Mouse (Mus musculus) erythroid progenitor cell, adult 5-6 weeks (primary cell): ENCODE results near the gene Fbxw9. TPM values are rescaled to one million over a fixed set of nuclear protein-coding genes. Genes with fewer than 3 reads are reported as not detected.

Source experiments
- ATAC-seq: replicated peaks from 2 replicates; pipeline ENCODE4 v1.8.0; 2016; ENCODE audit warnings: moderate number of reproducible peaks, mild to moderate bottlenecking, moderate TSS enrichment, inconsistent platforms; ENCODE audit not compliant: poor library complexity, low FRiP score, severe bottlenecking
- total RNA-seq, 2 experiments: library from RNA; stranded (forward) in 1 of 2; stranded (reverse) in 1 of 2; fragments of 150-400 nt in 1 of 2; fragments of 186-747, 209-891 nt in 1 of 2; gene quantifications; 2 replicates each; pipeline versions ENCODE4 v1.2.3 to v1.2.4; 2015 to 2017; ENCODE audit warnings: low replicate concordance in 2 of 2

The Fbxw9 gene
- total RNA-seq (2015; ENCODE audit: low replicate concordance), result 4.3 and 10.5 TPM in 2 replicates
- 1.4 and 2.8 TPM in 2 replicates for total RNA-seq (2017; ENCODE audit: low replicate concordance)

DNA sequence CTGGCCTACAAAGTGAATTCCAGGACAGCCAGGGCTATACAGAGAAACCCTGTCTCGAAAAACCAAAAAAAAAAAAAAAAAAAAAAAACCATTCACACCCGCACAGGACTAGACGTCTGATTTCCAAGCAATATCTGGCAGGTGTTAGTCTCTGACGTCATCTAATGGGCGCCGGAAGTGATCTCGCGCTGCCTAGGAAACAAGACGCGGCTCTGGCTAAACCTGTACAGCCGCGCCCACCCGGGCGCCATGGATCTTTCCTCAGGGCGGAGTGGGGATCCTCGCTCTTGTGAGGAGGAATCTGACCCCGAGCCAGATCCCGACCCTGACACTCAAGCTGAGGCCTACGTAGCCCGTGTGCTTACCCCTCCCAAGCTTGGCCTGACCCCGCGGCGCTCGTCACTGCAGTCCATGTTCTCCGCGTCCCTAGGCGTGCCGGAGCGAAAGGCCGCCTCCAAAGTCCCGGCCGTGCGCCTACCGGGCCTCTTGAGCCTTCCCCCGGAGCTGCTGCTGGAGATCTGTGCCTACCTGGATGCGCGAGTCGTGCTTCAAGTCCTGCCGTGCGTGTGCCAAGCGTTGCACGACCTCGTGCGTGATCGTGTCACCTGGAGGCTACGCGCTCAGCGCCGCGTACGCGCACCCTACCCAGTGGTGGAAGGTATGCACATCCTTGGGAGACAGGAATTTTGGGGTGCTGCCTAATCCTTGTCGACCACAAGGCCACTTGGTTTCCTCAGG is at the start of gene Fbxw9:
Fbxw9 (plus strand) TSS at position 177 of the 738 bp plus-strand sequence.
- ATAC-seq, result peak; percentile 88

DNA sequence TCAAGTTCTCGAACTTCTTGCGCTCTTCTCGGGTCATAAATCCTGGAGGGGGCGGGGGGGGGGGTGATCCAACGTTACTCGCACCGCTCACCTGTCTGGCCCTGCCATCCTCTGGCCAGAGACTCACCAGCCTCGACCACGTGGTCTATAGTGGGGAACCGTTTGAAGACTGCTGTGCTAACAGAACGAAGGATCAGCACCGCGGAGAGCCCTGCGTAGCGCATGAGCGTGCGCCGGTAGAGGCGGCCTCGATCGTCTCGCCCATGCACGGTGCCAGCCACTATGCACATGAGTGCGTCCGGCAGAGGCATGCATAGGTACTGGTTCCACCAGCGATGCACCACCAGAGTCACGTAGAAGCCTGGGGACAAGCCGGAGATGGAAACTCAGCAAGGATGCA is 48.6 kb upstream of the Fbxw9 start:
- ATAC-seq, result no peak

DNA sequence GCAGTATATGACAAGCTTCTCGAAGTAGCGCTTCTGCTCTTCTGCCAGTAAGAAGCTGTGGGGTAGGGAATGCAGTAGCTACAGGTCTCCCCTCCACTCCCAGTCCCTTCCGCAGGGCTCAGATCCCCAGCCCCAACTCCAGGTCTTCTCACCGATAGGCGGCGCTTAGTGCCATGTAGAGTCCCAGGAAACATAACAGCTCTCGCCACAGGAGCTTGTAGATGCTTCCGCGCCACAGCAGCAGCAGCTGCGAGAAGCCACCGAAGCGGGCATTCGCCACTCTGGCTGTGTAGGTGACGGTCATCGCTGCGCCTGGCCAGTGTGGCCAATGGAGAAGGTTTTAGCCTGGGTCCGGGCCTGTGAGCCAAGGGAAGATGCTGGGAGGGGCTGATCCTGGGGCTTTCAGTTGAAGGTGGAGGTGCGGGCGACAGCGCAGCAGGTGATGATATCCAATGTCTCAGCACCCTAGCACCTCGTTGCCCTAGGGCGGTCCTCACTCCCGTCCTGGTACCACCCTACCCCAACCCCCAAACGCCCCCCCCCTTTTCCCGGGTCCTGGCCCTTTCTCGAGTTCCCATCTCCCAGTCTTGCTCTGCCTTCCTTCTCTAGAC is 46.5 kb upstream of the Fbxw9 start:
- ATAC-seq, result peak; percentile 65; the same call in 1 of the 2 replicates

DNA sequence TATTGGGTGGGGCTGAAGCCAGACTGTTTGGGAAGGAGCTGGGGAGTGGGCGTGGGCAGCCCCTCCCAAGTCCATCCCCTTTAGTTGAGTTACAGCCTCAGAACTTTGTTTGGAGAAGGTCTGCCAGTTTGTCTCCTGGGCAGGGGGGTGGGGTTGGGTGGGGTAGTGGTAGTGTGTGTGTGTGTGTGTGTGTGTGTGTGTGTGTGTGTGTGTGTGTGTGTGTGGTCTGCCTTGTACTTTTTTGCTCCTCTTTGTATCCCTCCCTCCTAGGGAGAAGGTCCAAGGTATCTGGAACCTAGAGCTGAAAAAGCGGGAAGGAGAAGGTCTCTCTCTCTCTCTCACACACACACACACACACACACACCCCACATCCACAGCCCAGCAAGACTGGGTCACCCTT is 45.4 kb upstream of the Fbxw9 start, which contains the start of gene Best2:
Best2 (minus strand) TSS at position 101 of the 400 bp plus-strand sequence.
- ATAC-seq, result no peak

DNA sequence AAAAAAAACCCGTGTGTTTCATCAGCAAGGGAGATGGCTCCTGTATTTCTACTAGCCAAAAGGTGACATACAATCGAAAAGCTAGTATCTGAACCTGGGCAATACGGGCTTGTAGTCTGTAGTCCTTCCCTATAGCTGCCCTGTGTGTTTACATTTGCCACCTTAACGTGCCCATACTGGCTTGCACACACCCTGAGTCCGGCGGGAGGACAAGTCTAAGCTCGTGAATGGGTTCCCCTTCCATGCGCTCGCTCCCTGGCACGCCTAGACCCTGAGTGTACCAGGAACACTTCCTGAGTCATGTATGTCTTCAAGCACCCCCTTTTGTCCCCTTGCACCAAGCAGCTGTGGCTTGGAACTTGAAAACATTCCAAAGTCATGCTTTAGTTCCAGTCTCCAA is 43.1 kb upstream of the Fbxw9 start:
- ATAC-seq, result no peak

DNA sequence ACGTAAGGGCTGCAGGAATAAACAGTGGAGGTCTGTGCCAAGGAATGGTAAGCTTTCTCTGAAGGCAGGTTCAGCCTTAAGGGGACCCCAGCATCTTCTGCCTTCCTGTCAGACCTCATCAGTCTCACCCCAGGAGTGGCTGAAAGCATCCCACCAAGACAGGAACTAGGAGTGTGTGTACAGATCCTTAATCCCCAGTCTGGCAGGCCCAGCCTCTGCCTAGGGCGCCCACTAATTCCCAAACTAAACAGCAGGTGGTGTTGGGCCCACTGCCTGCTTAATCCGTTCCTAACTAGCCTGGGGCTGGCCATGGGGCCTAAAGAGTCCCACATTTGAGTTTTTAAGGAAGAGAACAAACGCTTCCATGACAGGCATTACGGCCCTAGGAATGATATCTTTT is 42.6 kb upstream of the Fbxw9 start:
- no peak for ATAC-seq

DNA sequence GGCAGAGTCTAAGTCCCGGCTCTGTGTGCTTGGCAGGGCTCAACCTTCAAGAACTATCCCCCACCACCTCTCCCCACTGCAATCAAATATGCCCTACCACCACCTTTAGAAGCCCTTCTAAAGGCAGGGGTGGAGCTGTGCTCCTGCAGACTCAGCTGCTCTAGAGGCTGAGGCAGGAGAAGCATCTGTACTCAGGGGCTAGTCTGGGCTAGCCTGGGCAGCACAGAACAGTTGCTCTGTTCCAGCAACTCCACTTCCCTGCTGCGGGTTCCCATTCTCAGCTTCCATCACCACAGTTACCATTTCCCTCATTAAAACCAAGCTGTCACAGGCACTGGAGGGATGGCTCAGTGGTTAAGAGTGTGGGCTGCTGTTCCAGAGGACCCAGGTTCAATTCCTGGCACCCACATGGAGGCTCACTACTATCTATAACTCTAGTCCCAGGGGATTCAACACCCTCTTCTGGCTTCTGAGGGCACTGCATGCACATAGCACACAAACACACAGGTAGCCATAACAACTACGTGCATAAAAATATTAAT is 38.3 kb upstream of the Fbxw9 start:
- ATAC-seq, result no peak

DNA sequence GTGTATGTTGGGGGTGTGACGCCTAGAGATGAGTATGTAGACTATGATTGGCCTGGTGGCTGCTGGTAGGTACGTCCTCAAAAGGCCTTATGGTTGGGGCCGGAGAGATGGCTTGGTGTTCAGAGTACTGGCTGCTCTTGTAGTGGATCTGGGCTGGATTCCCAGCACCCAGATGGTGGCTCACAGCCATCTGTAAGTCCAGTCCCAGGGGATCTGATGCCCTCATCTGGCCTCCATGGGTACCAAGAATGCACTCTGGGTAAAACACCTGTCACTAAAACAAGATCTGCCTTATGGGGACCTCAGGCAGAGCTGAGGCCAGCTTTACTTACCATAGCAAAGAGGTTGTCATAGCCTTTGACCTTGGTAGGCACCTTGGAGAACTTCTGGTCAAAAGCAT is 36.0 kb upstream of the Fbxw9 start:
- no peak for ATAC-seq

DNA sequence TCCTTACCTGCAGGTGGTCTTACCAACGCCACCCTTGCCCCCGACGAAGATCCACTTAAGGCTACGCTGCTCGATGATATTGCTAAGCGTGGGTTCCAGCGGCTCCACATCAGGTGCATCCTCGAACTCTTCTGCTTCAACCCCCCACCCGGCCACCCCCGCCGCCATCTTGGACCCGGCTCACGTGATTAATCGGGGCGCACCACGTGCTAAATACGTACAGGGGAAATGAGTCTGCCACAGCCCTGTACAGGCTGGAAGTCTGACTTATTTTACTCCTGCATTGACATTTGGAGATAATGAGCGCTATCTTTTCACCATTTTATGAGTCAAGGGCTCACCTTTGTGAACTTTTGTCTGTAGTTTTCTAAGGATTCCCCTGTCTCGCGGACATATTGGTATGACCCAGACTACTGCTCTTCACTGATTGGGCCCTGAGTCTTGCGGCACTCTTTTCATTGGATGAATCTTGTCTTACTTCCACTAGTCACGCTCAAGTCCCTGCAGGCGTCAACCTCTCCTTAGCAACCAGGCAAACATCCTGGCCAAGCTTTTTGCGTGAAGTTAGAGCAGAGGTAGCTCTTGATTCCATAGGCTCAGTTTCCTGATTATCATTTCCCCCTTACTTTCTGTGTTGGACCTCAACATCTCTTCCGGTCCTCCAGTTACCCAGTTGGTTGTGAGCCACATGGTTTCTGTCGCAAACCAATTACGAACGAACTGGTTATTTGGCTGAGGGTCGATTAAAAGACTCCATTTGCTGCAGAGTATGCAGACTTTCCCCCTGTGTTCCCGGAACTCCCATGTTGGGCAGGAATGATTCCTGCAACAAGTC is 34.5 kb upstream of the Fbxw9 start, which contains the start of gene Asna1:
Asna1 (minus strand) TSS at position 184 of the 835 bp plus-strand sequence.
- ATAC-seq, result peak; percentile 85

DNA sequence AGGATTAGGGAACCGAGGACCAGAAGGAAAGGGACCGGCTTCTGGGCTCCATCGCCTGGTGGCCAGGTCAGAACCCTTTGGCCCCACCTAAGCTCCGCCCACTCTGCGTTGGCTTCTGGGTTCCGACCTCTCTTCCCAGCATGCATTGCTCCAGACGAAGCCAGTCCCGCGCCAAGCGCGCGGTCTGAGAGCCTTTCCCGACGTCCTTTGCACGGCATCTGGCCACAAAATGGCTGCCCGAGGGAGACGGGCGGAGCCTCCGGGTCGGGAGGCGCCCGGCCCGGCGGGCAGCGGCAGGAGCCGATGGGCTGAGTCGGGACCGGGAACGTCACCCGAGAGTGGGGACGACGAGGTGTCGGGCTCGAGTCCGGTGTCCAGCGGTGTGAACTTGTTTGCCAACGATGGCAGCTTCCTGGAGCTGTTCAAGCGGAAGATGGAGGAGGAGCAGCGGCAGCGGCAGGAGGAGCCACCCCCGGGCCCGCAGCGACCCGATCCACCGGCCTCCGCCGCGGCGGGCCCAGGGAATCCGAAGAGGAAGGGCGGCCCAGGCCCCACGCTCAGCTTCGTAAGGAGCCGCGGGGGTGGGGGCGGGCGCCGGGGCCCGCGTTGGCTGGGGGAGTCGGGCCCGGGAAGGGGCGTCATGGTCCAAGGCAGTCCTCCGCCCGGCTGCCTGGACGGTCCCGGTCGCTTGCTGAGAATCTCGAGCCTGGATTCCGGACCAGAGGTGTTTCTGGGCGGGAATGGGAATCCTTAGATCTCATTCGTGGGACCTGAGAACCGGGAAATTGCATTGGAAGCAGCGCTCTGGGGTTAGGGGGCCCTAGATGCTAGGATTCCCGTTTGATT is 33.0 kb upstream of the Fbxw9 start, which contains the start of gene Trir:
Trir (plus strand) TSS at position 154 of the 846 bp plus-strand sequence.
- peak; percentile 78 for ATAC-seq

DNA sequence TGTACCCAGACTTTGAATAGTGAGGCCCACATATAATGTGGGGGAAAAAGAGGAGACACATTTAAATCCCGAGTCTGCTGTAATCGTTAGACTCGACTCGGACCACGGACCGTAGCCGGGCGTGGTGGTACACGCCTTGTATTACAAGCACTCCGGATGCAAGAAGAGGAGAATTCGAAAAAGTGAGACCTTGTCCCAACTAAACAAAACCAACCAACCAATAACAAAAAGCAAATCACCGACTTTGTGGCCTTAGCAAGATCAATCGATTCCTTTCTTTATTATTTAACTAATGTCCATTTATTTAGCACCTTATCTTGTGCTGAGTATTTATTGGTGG is 32.4 kb upstream of the Fbxw9 start:
- ATAC-seq, result no peak

DNA sequence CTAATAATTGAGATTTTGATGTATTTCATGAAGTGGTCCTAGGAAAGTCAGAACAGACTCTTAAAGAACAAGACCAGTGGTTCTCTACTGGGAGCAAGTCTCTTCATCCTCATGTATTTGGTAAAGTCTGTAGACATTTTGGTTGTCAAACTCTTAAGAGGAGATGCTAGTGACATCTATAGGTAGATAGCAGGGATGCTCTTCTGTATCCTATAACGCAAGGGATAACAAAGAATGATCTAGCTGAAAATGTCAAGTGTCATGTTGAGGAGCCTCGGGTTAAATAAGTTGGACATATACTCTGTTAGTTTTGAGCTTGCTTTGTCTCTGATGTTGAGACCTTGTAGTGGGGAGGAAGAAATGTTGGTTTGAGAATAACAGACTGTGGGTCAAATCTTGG is 31.9 kb upstream of the Fbxw9 start:
- ATAC-seq, result no peak

DNA sequence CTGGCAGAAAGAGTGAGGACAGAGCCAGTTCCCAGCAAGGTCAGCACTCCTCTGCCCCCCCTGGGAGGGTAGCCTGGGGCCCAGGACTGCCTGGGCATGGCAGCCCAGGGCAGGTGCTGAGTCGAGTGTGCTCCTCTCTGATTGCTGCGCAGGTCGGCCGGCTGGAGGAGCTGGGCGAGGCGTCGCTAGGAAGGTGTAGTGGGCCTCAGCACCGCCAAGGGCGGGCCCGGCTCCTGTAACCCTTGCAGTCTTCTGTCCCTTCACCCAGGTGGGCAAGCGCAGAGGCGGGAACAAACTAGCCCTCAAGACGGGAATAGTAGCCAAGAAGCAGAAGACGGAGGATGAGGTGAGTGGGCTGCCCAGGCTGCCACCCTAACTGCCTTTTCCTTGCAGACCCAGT is 30.6 kb upstream of the Fbxw9 start:
- ATAC-seq, result no peak

DNA sequence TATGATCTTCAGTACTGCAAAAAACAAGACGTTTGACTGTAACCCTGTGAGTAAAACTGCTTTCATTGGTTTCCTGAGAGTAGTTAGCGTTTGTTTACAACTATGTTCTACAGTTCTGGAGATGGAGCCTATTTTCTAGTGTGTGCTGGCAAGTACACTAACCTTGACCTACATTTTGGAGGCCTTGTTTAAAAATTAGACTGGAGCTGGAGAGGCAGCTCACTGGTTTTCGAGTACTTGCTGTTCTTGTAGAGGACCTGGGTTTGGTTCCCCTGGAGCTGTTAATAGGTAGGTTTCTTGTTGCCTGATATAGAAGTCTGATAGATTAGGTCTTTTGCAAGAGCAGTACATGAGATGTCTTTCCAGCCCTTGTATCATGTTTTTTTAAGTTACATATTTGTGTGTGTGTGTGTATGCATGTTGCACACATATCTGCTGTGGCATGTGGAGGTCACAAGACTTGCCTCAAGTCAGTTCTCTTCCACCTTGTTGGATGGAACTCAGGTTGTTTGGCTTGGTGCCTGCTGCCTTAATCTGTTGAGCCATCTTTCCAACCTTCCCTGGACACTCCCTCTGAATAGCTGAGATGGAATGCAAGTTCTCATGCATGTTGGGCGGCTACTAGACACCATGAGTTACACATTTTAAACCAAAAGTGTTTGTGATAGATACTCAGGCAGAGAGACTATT is 27.1 kb upstream of the Fbxw9 start:
- no peak for ATAC-seq

DNA sequence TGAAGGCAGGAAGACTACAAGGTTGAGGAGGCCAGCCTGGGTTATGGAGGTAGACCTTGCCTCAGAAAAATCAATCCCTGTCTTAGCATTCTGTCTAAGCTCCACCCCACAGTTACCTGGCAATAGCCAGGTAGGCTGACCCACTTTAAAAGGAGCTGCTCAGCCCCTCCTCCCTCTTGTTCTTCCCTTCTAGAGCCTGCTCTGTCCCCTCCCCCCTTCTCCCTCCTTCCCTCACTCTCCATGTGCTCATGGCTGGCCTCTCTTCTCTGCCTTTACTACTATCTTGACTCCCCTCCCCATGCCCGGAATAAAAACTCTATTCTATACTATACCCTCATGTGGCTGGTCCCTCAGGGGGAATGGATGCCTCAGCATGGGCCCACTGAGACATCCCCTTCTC is 26.0 kb upstream of the Fbxw9 start:
- ATAC-seq, result no peak

DNA sequence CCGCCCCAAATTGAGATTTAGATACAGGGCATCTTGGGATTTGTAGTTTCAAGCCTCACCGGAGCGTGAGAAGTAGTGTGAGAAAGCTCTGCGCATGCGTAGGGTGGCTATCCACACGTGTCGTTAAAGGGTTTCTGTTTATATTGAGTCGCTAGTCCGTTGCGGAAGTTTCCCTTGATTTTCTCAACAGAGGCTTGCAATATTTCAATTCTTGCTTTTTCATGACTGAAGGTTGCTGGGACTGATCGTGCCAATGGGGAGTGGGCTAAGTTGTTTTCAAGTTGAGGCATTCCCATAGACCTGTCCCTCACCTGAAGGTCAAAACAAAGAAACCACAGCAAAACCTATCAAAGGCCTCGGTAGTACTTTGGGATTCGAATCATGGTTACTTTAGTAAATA is 25.1 kb upstream of the Fbxw9 start:
- ATAC-seq, result no peak

DNA sequence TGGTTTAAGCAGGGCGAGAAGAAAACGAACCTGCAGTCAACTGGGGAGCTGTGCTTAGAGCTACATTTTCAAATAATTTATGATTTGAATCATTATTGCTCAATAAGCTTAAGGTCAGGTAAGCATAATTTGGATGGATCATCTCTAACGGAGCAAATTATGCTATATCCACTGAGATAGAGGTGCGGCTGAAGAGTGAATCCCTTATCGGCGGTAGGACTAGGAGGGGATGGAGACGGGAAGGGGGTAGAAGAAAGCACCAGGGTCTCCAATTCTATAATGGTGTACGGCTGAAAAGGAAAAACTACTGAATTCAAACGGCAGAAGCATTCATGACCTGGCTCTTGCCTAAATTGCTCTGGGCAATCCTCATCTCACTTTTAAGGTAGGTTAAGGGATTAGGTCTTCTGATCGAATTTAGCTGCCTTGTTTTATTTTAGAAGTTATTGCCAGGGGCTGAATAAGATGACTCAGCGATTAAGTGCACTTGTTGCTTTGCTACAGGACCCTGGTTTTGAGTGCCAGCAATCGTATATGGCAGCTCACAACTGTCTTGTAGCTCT is 24.6 kb upstream of the Fbxw9 start:
- no peak for ATAC-seq

DNA sequence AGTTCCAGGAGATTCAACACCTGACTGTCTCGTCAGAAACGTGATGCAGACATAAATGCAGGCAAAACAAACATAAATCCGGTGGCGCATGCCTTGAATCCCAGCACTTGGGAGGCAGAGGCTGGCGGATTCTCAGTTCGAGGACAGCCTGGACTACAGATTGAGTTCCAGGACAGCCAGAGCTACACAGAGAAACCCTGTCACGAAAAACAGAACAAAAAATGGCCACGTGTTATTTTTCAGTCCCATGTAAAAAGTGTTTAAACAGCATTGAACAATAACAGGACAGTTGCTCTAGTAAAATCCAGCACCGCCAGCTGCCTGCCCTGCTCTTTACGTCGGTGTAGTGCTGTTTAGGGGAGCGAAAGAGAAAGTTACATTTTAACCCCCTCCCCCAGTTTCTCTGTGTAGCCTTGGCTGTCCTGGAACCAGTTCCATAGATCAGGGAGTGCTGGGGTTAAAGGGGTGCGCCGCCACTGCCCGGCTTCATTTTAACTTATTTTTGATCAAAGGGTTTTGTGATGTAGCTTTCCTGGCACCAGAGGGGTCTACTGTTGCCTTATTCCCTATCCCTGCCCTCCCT is 24.0 kb upstream of the Fbxw9 start:
- no peak for ATAC-seq
